Mouse (Mus musculus) adipocyte (in vitro differentiated cells): Measurements from ENCODE around the gene Yrdc.

ENCODE experiments used
- DNase-seq: peaks from one replicate; pipeline ENCODE4 v3.0.0-alpha.2; 2016; ENCODE audit warnings: low spot score

Yrdc gene

GRCm38 (mm10) chr4:124850933-124851658 lies 617 bp downstream of the Yrdc start, which contains the start of gene 1110065P20Rik:
Gene 1110065P20Rik, minus strand, starts transcription at chr4:124851196.
- peak; percentile 78 for DNase-seq

GRCm38 (mm10) chr4:124856294-124856693 lies 5.8 kb downstream of the Yrdc start:
- no peak for DNase-seq

GRCm38 (mm10) chr4:124858370-124858769 lies 7.9 kb downstream of the Yrdc start:
- DNase-seq, result no peak

- peak; percentile 72 for DNase-seq
Observed at GRCm38 (mm10) chr4:124860446-124860845, 10.0 kb downstream of the Yrdc start.

GRCm38 (mm10) chr4:124861283-124862188 lies 11.1 kb downstream of the Yrdc start, which contains the start of gene Maneal:
Gene Maneal, minus strand, starts transcription at chr4:124862171.
- DNase-seq, result no peak

GRCm38 (mm10) chr4:124872719-124873118 lies 22.2 kb downstream of the Yrdc start:
- no peak for DNase-seq

- no peak for DNase-seq
Observed at GRCm38 (mm10) chr4:124880599-124880998, 30.1 kb downstream of the Yrdc start, which contains the start of gene Epha10. Gene Epha10, plus strand, starts transcription at chr4:124880899.

GRCm38 (mm10) chr4:124881341-124881908 lies 30.9 kb downstream of the Yrdc start:
- DNase-seq, result no peak

GRCm38 (mm10) chr4:124882151-124882729 lies 31.8 kb downstream of the Yrdc start:
- DNase-seq, result no peak

- DNase-seq, result no peak
Observed at GRCm38 (mm10) chr4:124888702-124889101, 38.2 kb downstream of the Yrdc start.

- peak; percentile 10 for DNase-seq
Observed at GRCm38 (mm10) chr4:124889935-124890334, 39.5 kb downstream of the Yrdc start.

GRCm38 (mm10) chr4:124890831-124891230 lies 40.4 kb downstream of the Yrdc start:
- DNase-seq, result no peak

- no peak for DNase-seq
Observed at GRCm38 (mm10) chr4:124893769-124894168, 43.3 kb downstream of the Yrdc start.

GRCm38 (mm10) chr4:124894508-124895428 lies 44.3 kb downstream of the Yrdc start:
- no peak for DNase-seq

- no peak for DNase-seq
Observed at GRCm38 (mm10) chr4:124898428-124898827, 47.9 kb downstream of the Yrdc start.

- DNase-seq, result no peak
Observed at GRCm38 (mm10) chr4:124899906-124900305, 49.4 kb downstream of the Yrdc start.
